Mouse (Mus musculus): Measurements from ENCODE around the gene Sec22b. TPM values are rescaled to one million over a fixed set of nuclear protein-coding genes. Genes with fewer than 3 reads are reported as not detected.
A peak's percentile ranks its signal among the peaks of the same experiment; 100 is the strongest.

Sec22b gene
- total and polyA plus RNA-seq, 2 experiments from 2014 or later, result 54.6 to 95.1 TPM

GRCm38 (mm10) chr3:97928968-97929858 is 28.2 kb downstream of the Sec22b start:
- peak; percentile 82 for ATAC-seq
- WGBS, result 59% methylated on average over 9 of the region's 9 CpGs
- no peak overlapping the region for H3K27ac ChIP-seq
- peak; percentile 94 for DNase-seq (ENCODE audit: low spot score)
- H3K4me1 ChIP-seq (ENCODE audit: insufficient read depth, low read length), result peaks cover 7% of the 10 kb centered on the region
- H3K27me3 ChIP-seq (ENCODE audit: insufficient read depth, low read length), result no peaks in the 10 kb centered on the region
- H3K4me2 ChIP-seq (ENCODE audit: low read depth, low read length), result no peak overlapping the region
- no peaks in the 10 kb centered on the region for H3K36me3 ChIP-seq (ENCODE audit: insufficient read depth, low read length)
- peak; percentile 85 for TF ChIP-seq CTCF (IDR thresholded peaks at IDR 0.05; ENCODE audit: low read depth)
- H3K9me3 ChIP-seq (ENCODE audit: low read length), result no peaks in the 10 kb centered on the region
- H3K9ac ChIP-seq (replicated peaks; ENCODE audit: low read length), result no peak overlapping the region
- H3K4me3 ChIP-seq (ENCODE audit: low read length), result no peak overlapping the region

GRCm38 (mm10) chr3:97930141-97930786 is 29.3 kb downstream of the Sec22b start:
- H3K9ac ChIP-seq (replicated peaks; ENCODE audit: low read length), result no peak overlapping the region
- WGBS, result 62% methylated on average over 12 of the region's 12 CpGs
- H3K27me3 ChIP-seq (ENCODE audit: insufficient read depth, low read length), result no peaks in the 10 kb centered on the region
- peaks cover 7% of the 10 kb centered on the region for H3K4me1 ChIP-seq (ENCODE audit: insufficient read depth, low read length)
- no peak overlapping the region for H3K27ac ChIP-seq
- peak; percentile 33; the same call in 1 of the 2 replicates for TF ChIP-seq CTCF (IDR thresholded peaks at IDR 0.05; ENCODE audit: low read depth)
- ATAC-seq, result no peak
- no peaks in the 10 kb centered on the region for H3K36me3 ChIP-seq (ENCODE audit: insufficient read depth, low read length)
- no peak overlapping the region for H3K4me2 ChIP-seq (ENCODE audit: low read depth, low read length)
- DNase-seq (ENCODE audit: low spot score), result peak; percentile 31
- H3K4me3 ChIP-seq (ENCODE audit: low read length), result no peak overlapping the region
- H3K9me3 ChIP-seq (ENCODE audit: low read length), result no peaks in the 10 kb centered on the region

GRCm38 (mm10) chr3:97930787-97931158 is 29.8 kb downstream of the Sec22b start:
- ATAC-seq, result no peak
- Histone ChIP-seq H3K4me3 (ENCODE audit: low read length) (no peak overlapping the region), H3K4me1 (ENCODE audit: insufficient read depth, low read length) (peaks cover 7% of the 10 kb centered on the region), H3K27ac (no peak overlapping the region), H3K9ac (replicated peaks; ENCODE audit: low read length) (no peak overlapping the region), H3K27me3 (ENCODE audit: insufficient read depth, low read length) (no peaks in the 10 kb centered on the region), H3K9me3 (ENCODE audit: low read length) (no peaks in the 10 kb centered on the region), H3K4me2 (ENCODE audit: low read depth, low read length) (no peak overlapping the region), H3K36me3 (ENCODE audit: insufficient read depth, low read length) (no peaks in the 10 kb centered on the region)
- 83% methylated on average over 8 of the region's 8 CpGs for WGBS
- no peak for TF ChIP-seq CTCF (IDR thresholded peaks at IDR 0.05; ENCODE audit: low read depth)
- no peak for DNase-seq (ENCODE audit: low spot score)

DNA sequence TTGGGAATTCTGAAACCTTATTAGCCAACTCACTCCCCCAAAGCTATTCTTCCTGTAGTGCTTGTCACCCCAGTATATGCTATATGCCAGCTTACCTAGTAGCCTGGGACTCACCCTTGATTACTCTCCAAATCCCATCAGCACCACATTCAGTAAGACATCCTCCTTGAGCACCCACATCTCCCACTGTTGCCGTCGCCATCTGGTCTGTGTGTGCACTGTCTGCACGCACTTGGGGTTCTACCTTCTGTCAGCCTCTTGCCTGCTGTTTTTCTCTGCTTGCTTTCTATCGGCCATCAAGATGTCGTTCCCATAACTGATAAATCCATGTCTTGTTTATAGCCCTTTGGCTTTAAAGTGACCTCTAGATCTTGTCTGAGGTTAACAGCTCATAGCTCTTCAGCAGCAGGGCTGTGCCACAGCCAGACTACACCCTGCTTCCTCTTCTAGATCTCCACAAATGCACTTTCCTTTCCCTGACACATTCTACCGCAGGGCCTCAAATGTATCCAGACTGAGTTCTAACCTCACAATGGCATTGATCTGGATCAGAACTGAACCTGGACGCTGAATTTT is 30.4 kb downstream of the Sec22b start:
- Histone ChIP-seq H3K9me3 (ENCODE audit: low read length) (no peaks in the 10 kb centered on the region), H3K4me1 (ENCODE audit: insufficient read depth, low read length) (peaks cover 7% of the 10 kb centered on the region), H3K27ac (no peak overlapping the region), H3K4me2 (ENCODE audit: low read depth, low read length) (no peak overlapping the region), H3K27me3 (ENCODE audit: insufficient read depth, low read length) (no peaks in the 10 kb centered on the region), H3K9ac (replicated peaks; ENCODE audit: low read length) (no peak overlapping the region), H3K36me3 (ENCODE audit: insufficient read depth, low read length) (no peaks in the 10 kb centered on the region), H3K4me3 (ENCODE audit: low read length) (no peak overlapping the region)
- ATAC-seq (no peak), DNase-seq (ENCODE audit: low spot score) (no peak)
- TF ChIP-seq CTCF (IDR thresholded peaks at IDR 0.05; ENCODE audit: low read depth), result no peak
- 63% methylated on average over 7 of the region's 7 CpGs for WGBS

GRCm38 (mm10) chr3:97932131-97932530 is 31.1 kb downstream of the Sec22b start:
- Histone ChIP-seq H3K4me3 (ENCODE audit: low read length) (no peak overlapping the region), H3K27me3 (ENCODE audit: insufficient read depth, low read length) (no peaks in the 10 kb centered on the region), H3K27ac (no peak overlapping the region), H3K36me3 (ENCODE audit: insufficient read depth, low read length) (no peaks in the 10 kb centered on the region), H3K9me3 (ENCODE audit: low read length) (no peaks in the 10 kb centered on the region), H3K4me2 (ENCODE audit: low read depth, low read length) (peak overlapping the region; percentile 33; the same call in 1 of the 2 replicates), H3K9ac (replicated peaks; ENCODE audit: low read length) (no peak overlapping the region), H3K4me1 (ENCODE audit: insufficient read depth, low read length) (peaks cover 7% of the 10 kb centered on the region)
- 16% methylated on average over 10 of the region's 10 CpGs for WGBS
- ATAC-seq (no peak), DNase-seq (ENCODE audit: low spot score) (no peak)
- TF ChIP-seq CTCF (IDR thresholded peaks at IDR 0.05; ENCODE audit: low read depth), result no peak

DNA sequence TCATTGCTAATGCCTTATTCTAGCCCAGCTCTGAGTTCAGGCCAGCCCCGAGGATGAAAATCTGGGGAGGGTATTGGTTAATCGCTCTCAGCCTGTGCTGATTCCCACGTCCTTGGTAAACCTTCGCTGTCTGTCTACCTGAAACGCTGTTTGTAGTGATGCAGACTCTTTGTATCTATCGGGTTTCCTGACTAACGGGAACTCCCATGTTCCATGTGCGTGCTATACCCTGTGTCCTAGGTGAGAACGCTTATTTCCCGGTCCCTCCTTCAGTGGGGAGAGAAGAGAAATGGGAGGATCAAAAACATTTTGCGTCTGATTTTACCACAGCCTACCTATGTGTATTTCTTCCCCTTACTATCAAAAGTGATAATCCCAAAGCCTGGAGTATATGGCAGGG is 31.8 kb downstream of the Sec22b start:
- 53% methylated on average over 11 of the region's 11 CpGs for WGBS

More for the DNA sequence above, 31.8 kb downstream of the Sec22b start:
- ATAC-seq, result no peak
- H3K4me1 ChIP-seq (ENCODE audit: insufficient read depth, low read length), result peaks cover 7% of the 10 kb centered on the region
- H3K27ac ChIP-seq, result no peak overlapping the region
- no peak overlapping the region for H3K4me3 ChIP-seq (ENCODE audit: low read length)
- H3K27me3 ChIP-seq (ENCODE audit: insufficient read depth, low read length), result no peaks in the 10 kb centered on the region
- no peaks in the 10 kb centered on the region for H3K36me3 ChIP-seq (ENCODE audit: insufficient read depth, low read length)
- H3K4me2 ChIP-seq (ENCODE audit: low read depth, low read length), result no peak overlapping the region
- no peaks in the 10 kb centered on the region for H3K9me3 ChIP-seq (ENCODE audit: low read length)
- no peak overlapping the region for H3K9ac ChIP-seq (replicated peaks; ENCODE audit: low read length)
- TF ChIP-seq CTCF (IDR thresholded peaks at IDR 0.05; ENCODE audit: low read depth), result no peak
- no peak for DNase-seq (ENCODE audit: low spot score)
